9 mouse cellular contexts compared by ENCODE assay signal in the genomic region with DNA sequence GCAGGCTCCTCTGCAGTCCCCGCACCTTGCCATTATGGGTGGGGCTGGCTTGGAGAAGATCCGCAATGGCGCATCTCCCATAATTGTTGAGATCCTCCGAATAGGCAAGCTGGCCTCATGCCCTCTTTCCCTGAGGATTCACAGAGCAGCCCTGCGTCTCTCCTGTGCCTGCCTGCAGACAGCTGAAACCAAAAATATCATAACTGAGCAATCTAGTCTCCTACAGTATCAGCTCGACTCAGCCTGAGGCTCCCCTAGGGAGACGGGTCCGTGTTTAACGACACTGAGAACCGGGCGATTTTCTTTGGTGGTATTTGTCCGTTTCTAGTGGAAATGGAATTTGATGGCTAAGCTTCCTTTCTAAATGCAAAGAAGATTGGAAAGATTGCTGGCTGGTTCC. TPM values are rescaled to one million over a fixed set of nuclear protein-coding genes. Genes with fewer than 3 reads are reported as not detected.
DNase-seq lines count a peak whose midpoint lies in the region; ATAC-seq and TF ChIP-seq lines count a peak whose summit lies in the region.
"Had no signal": no experiment of that assay in that cellular context is flagged by ENCODE, and none has a peak within 500 bp of the region (broad histone marks: within the 10 kb centered on the region; RNA-seq: fewer than 3 reads in every experiment).

No protein-coding gene starts in this region.

- H3K36me3 ChIP-seq in liver, embryonic 12.5 days: no peaks in the 10 kb centered on the region
- no peaks in the 10 kb centered on the region for H3K36me3 ChIP-seq in liver, postnatal 0 days (replicated peaks; ENCODE audit: insufficient read depth, low read length)
- no peaks in the 10 kb centered on the region for H3K36me3 ChIP-seq in embryonic facial prominence, embryonic 10.5 days (replicated peaks)
- H3K36me3 ChIP-seq in hindbrain, postnatal 0 days (ENCODE audit: insufficient read depth, low read length): no peaks in the 10 kb centered on the region
- peaks cover 8% of the 10 kb centered on the region; the same call in 1 of the 2 replicates for H3K36me3 ChIP-seq in neural tube, embryonic 13.5 days

- TF ChIP-seq CTCF in liver, postnatal 0 days (IDR thresholded peaks at IDR 0.05; ENCODE audit: low read depth): no peak
- no peak for TF ChIP-seq CTCF in hindbrain, postnatal 0 days (IDR thresholded peaks at IDR 0.05; ENCODE audit: low read depth)

- H3K4me3 ChIP-seq in liver, embryonic 12.5 days: no peak overlapping the region
- H3K4me3 ChIP-seq in liver, postnatal 0 days (ENCODE audit: low read depth, low read length): no peak overlapping the region
- peak overlapping the region; percentile 39 for H3K4me3 ChIP-seq in embryonic facial prominence, embryonic 10.5 days
- H3K4me3 ChIP-seq in hindbrain, postnatal 0 days (ENCODE audit: low read length): peak overlapping the region; percentile 35
- H3K4me3 ChIP-seq in neural tube, embryonic 13.5 days: peak overlapping the region; percentile 7

- DNase-seq in liver, postnatal 0 days: no peak
- DNase-seq in embryonic facial prominence, embryonic 10.5 days (ENCODE audit: low spot score): no peak
- no peak for DNase-seq in hindbrain, postnatal 0 days (ENCODE audit: low spot score)
- DNase-seq in gastrocnemius, postnatal 36 days: no peak
- no peak for DNase-seq in c-Kit-positive CD71-positive TER-119-positive erythroid progenitor cells, embryonic 14.5 days (ENCODE audit: low spot score)
- DNase-seq in right cerebral cortex, postnatal 4 days: no peak
- DNase-seq: lung, adult 18-20 months had no signal

- 0 out of 2 replicates have a peak, but pooled peaks cover 6% of the 10 kb centered on the region for H3K4me1 ChIP-seq in liver, embryonic 12.5 days
- no peaks in the 10 kb centered on the region for H3K4me1 ChIP-seq in liver, postnatal 0 days (ENCODE audit: insufficient read depth)
- H3K4me1 ChIP-seq in embryonic facial prominence, embryonic 10.5 days: peaks cover 73% of the 10 kb centered on the region
- peaks cover 10% of the 10 kb centered on the region for H3K4me1 ChIP-seq in hindbrain, postnatal 0 days (ENCODE audit: insufficient read depth, low read length)
- peaks cover 78% of the 10 kb centered on the region for H3K4me1 ChIP-seq in neural tube, embryonic 13.5 days (replicated peaks)

- no peaks in the 10 kb centered on the region for H3K9me3 ChIP-seq in liver, embryonic 12.5 days (replicated peaks)
- no peaks in the 10 kb centered on the region for H3K9me3 ChIP-seq in liver, postnatal 0 days (ENCODE audit: low read length)
- no peaks in the 10 kb centered on the region for H3K9me3 ChIP-seq in embryonic facial prominence, embryonic 10.5 days
- no peaks in the 10 kb centered on the region for H3K9me3 ChIP-seq in hindbrain, postnatal 0 days (ENCODE audit: low read length)
- H3K9me3 ChIP-seq in neural tube, embryonic 13.5 days: no peaks in the 10 kb centered on the region

- ATAC-seq in liver, embryonic 12.5 days: no peak
- ATAC-seq in liver, postnatal 0 days: no peak
- ATAC-seq in hindbrain, postnatal 0 days: no peak
- no peak for ATAC-seq in neural tube, embryonic 13.5 days (ENCODE audit: low read depth)

- intact Hi-C loops in gastrocnemius, postnatal 36 days (cut with DNase I): loop anchor here (5.0 kb wide), 1 partner anchor 33 kb away; no protein-coding TSS in a partner anchor

- TF ChIP-seq EP300 in liver, postnatal 0 days (IDR thresholded peaks at IDR 0.05; ENCODE audit: low read depth): no peak

- no peak overlapping the region for H3K9ac ChIP-seq in liver, embryonic 12.5 days
- H3K9ac ChIP-seq in liver, postnatal 0 days (replicated peaks): no peak overlapping the region
- no peak overlapping the region for H3K9ac ChIP-seq in hindbrain, postnatal 0 days (replicated peaks; ENCODE audit: low read length)
- H3K9ac ChIP-seq in neural tube, embryonic 13.5 days: peak overlapping the region; percentile 64

- peak overlapping the region; percentile 31 for H3K4me2 ChIP-seq in liver, embryonic 12.5 days
- no peak overlapping the region for H3K4me2 ChIP-seq in liver, postnatal 0 days (ENCODE audit: low read depth, low read length)
- peak overlapping the region; percentile 53 for H3K4me2 ChIP-seq in hindbrain, postnatal 0 days (ENCODE audit: low read depth, low read length)
- peak overlapping the region; percentile 45 for H3K4me2 ChIP-seq in neural tube, embryonic 13.5 days

- no peak overlapping the region for H3K27ac ChIP-seq in liver, embryonic 12.5 days
- H3K27ac ChIP-seq in liver, postnatal 0 days (ENCODE audit: low read depth): no peak overlapping the region
- H3K27ac ChIP-seq in embryonic facial prominence, embryonic 10.5 days (replicated peaks): peak overlapping the region; percentile 72
- H3K27ac ChIP-seq in hindbrain, postnatal 0 days: peak overlapping the region; percentile 62
- peak overlapping the region; percentile 34 for H3K27ac ChIP-seq in neural tube, embryonic 13.5 days (replicated peaks)

- peaks cover 99% of the 10 kb centered on the region for H3K27me3 ChIP-seq in liver, embryonic 12.5 days (replicated peaks)
- H3K27me3 ChIP-seq in liver, postnatal 0 days (ENCODE audit: insufficient read depth, low read length): peaks cover 63% of the 10 kb centered on the region
- H3K27me3 ChIP-seq in embryonic facial prominence, embryonic 10.5 days (replicated peaks; ENCODE audit: low read depth, poor library complexity, severe bottlenecking): peaks cover 77% of the 10 kb centered on the region
- H3K27me3 ChIP-seq in hindbrain, postnatal 0 days (ENCODE audit: insufficient read depth, low read length): no peaks in the 10 kb centered on the region
- no peaks in the 10 kb centered on the region for H3K27me3 ChIP-seq in neural tube, embryonic 13.5 days

- WGBS in liver, embryonic 12.5 days (ENCODE audit: insufficient replicate concordance): 15% methylated on average over 12 of the region's 12 CpGs
- WGBS in liver, postnatal 0 days (ENCODE audit: insufficient replicate concordance): 20% methylated on average over 12 of the region's 12 CpGs
- 10% methylated on average over 12 of the region's 12 CpGs for WGBS in embryonic facial prominence, embryonic 10.5 days
- 8% methylated on average over 12 of the region's 12 CpGs for WGBS in hindbrain, postnatal 0 days
- 11% methylated on average over 12 of the region's 12 CpGs for WGBS in neural tube, embryonic 13.5 days

RNA-seq across cellular contexts. Expression of a gene that starts 8.7 kb away (rescaled TPM):
- polyA plus RNA-seq in liver, embryonic 12.5 days (2016; fragmentation: Nextera tagmentation; extraction: Ambion mirVana): not detected in 2 replicates
- polyA plus RNA-seq in liver, postnatal 0 days (2015; fragmentation: Nextera tagmentation; extraction: Ambion mirVana): not detected in 2 replicates
- polyA plus RNA-seq in embryonic facial prominence, embryonic 10.5 days (2016; fragmentation: Nextera tagmentation; extraction: Ambion mirVana): 1.00 and 1.4 TPM in 2 replicates
- 2.0 and 4.8 TPM in 2 replicates for total RNA-seq in hindbrain, postnatal 0 days (2014; rRNA removed)
- 0.50 and 0.70 TPM in 2 replicates for polyA plus RNA-seq in hindbrain, postnatal 0 days (2015; fragmentation: Nextera tagmentation; extraction: Ambion mirVana)
- polyA plus RNA-seq in neural tube, embryonic 13.5 days (2015; fragmentation: Nextera tagmentation; extraction: Ambion mirVana): 2.7 and 3.5 TPM in 2 replicates
- not detected for total RNA-seq in gastrocnemius, postnatal 36 days (2021)

RNA-seq across cellular contexts. Expression of a gene that starts 8.7 kb away (rescaled TPM):
- not detected in 2 replicates for polyA plus RNA-seq in liver, embryonic 12.5 days (2016; fragmentation: Nextera tagmentation; extraction: Ambion mirVana)
- not detected in 2 replicates for polyA plus RNA-seq in liver, postnatal 0 days (2015; fragmentation: Nextera tagmentation; extraction: Ambion mirVana)
- 1.9 and 2.0 TPM in 2 replicates for polyA plus RNA-seq in embryonic facial prominence, embryonic 10.5 days (2016; fragmentation: Nextera tagmentation; extraction: Ambion mirVana)
- total RNA-seq in hindbrain, postnatal 0 days (2014; rRNA removed): 10.9 and 16.6 TPM in 2 replicates
- polyA plus RNA-seq in hindbrain, postnatal 0 days (2015; fragmentation: Nextera tagmentation; extraction: Ambion mirVana): 7.9 and 9.0 TPM in 2 replicates
- 19.1 and 22.6 TPM in 2 replicates for polyA plus RNA-seq in neural tube, embryonic 13.5 days (2015; fragmentation: Nextera tagmentation; extraction: Ambion mirVana)
- not detected for total RNA-seq in gastrocnemius, postnatal 36 days (2021)

RNA-seq across cellular contexts. Expression of a gene that starts 29.6 kb away (rescaled TPM):
- not detected in 2 replicates for polyA plus RNA-seq in liver, embryonic 12.5 days (2016; fragmentation: Nextera tagmentation; extraction: Ambion mirVana)
- polyA plus RNA-seq in liver, postnatal 0 days (2015; fragmentation: Nextera tagmentation; extraction: Ambion mirVana): not detected in 2 replicates
- polyA plus RNA-seq in embryonic facial prominence, embryonic 10.5 days (2016; fragmentation: Nextera tagmentation; extraction: Ambion mirVana): not detected in 2 replicates
- not detected in 2 replicates for total RNA-seq in hindbrain, postnatal 0 days (2014; rRNA removed)
- polyA plus RNA-seq in hindbrain, postnatal 0 days (2015; fragmentation: Nextera tagmentation; extraction: Ambion mirVana): 0.28 TPM in 1 of 2 replicates, not detected in the other
- not detected in 2 replicates for polyA plus RNA-seq in neural tube, embryonic 13.5 days (2015; fragmentation: Nextera tagmentation; extraction: Ambion mirVana)
- not detected for total RNA-seq in gastrocnemius, postnatal 36 days (2021)

Comparison
In these comparisons a context has a peak if more than half of its experiments do, and no peak if none do; other contexts are left out.
1. H3K27ac ChIP-seq: peak in embryonic facial prominence, embryonic 10.5 days (single experiment), hindbrain, postnatal 0 days (single experiment) and neural tube, embryonic 13.5 days (single experiment); none in liver, embryonic 12.5 days (single experiment) and liver, postnatal 0 days (single experiment).
2. H3K4me3 ChIP-seq: peak in embryonic facial prominence, embryonic 10.5 days (single experiment), hindbrain, postnatal 0 days (single experiment) and neural tube, embryonic 13.5 days (single experiment); none in liver, embryonic 12.5 days (single experiment) and liver, postnatal 0 days (single experiment).